Comparison of ENCODE assay signal across 16 mouse cellular contexts in genomic region chr12:86770927-86771326, GRCm38 (mm10). TPM values are rescaled to one million over a fixed set of nuclear protein-coding genes. Genes with fewer than 3 reads are reported as not detected.
A peak's percentile ranks its signal among the peaks of the same experiment; 100 is the strongest.
DNase-seq lines count a peak whose midpoint lies in the region; ATAC-seq and TF ChIP-seq lines count a peak whose summit lies in the region.
"Had no signal": no experiment of that assay in that cellular context is flagged by ENCODE, and none has a peak within 500 bp of the region (broad histone marks: within the 10 kb centered on the region; RNA-seq: fewer than 3 reads in every experiment).

No protein-coding gene starts in this region.

- DNase-seq in forebrain, postnatal 0 days, result no peak
- DNase-seq in limb, embryonic 14.5 days (ENCODE audit: low spot score), result no peak
- DNase-seq in limb, embryonic 10.5 days (ENCODE audit: low spot score), result no peak
- no peak for DNase-seq in embryonic facial prominence, embryonic 14.5 days (ENCODE audit: low spot score)
- DNase-seq in adrenal gland, adult 8-10 months, result no peak
- DNase-seq in right cerebral cortex, postnatal 4 days, result no peak
- DNase-seq: right cerebral cortex, postnatal 25 days; thymus, postnatal 4 days had no signal

- 5% methylated on average over 3 of the region's 3 CpGs for WGBS in forebrain, embryonic 12.5 days
- WGBS in forebrain, postnatal 0 days, result 4% methylated on average over 3 of the region's 3 CpGs
- 15% methylated on average over 3 of the region's 3 CpGs for WGBS in limb, embryonic 14.5 days
- WGBS in limb, embryonic 10.5 days, result 14% methylated on average over 3 of the region's 3 CpGs
- WGBS in embryonic facial prominence, embryonic 14.5 days, result 22% methylated on average over 3 of the region's 3 CpGs
- 5% methylated on average over 3 of the region's 3 CpGs for WGBS in midbrain, embryonic 13.5 days

- no peak for TF ChIP-seq CTCF in forebrain, postnatal 0 days (IDR thresholded peaks at IDR 0.05; ENCODE audit: low read depth)

- no peak overlapping the region for H3K4me3 ChIP-seq in forebrain, embryonic 12.5 days (replicated peaks)
- H3K4me3 ChIP-seq in forebrain, postnatal 0 days (ENCODE audit: low read depth, low read length), result no peak overlapping the region
- no peak overlapping the region for H3K4me3 ChIP-seq in limb, embryonic 14.5 days (replicated peaks; ENCODE audit: low read length)
- H3K4me3 ChIP-seq in limb, embryonic 10.5 days, result no peak overlapping the region
- H3K4me3 ChIP-seq in embryonic facial prominence, embryonic 14.5 days (ENCODE audit: low read depth, low read length), result no peak overlapping the region
- no peak overlapping the region for H3K4me3 ChIP-seq in midbrain, embryonic 13.5 days (replicated peaks)
- H3K4me3 ChIP-seq: limb, embryonic 13.5 days; midbrain, embryonic 12.5 days had no signal

- H3K4me2 ChIP-seq in forebrain, embryonic 12.5 days, result no peak overlapping the region
- no peak overlapping the region for H3K4me2 ChIP-seq in forebrain, postnatal 0 days (ENCODE audit: low read depth)
- H3K4me2 ChIP-seq in limb, embryonic 14.5 days (replicated peaks; ENCODE audit: low read depth, low read length, severe bottlenecking), result no peak overlapping the region
- H3K4me2 ChIP-seq in embryonic facial prominence, embryonic 14.5 days (ENCODE audit: low read depth, low read length), result no peak overlapping the region
- H3K4me2 ChIP-seq in midbrain, embryonic 13.5 days (replicated peaks), result no peak overlapping the region
- H3K4me2 ChIP-seq: limb, embryonic 13.5 days; midbrain, embryonic 12.5 days had no signal

- H3K4me1 ChIP-seq in forebrain, embryonic 12.5 days, result peaks cover 34% of the 10 kb centered on the region
- 0 out of 2 replicates have a peak, but pooled peaks cover 5% of the 10 kb centered on the region for H3K4me1 ChIP-seq in forebrain, postnatal 0 days (ENCODE audit: insufficient read depth)
- H3K4me1 ChIP-seq in limb, embryonic 14.5 days (ENCODE audit: control insufficient read depth, insufficient read depth, low read length), result peaks cover 19% of the 10 kb centered on the region
- H3K4me1 ChIP-seq in limb, embryonic 10.5 days, result peaks cover 22% of the 10 kb centered on the region
- peaks cover 29% of the 10 kb centered on the region for H3K4me1 ChIP-seq in embryonic facial prominence, embryonic 14.5 days (ENCODE audit: control insufficient read depth, insufficient read depth, low read length)
- H3K4me1 ChIP-seq in midbrain, embryonic 13.5 days (replicated peaks), result peaks cover 28% of the 10 kb centered on the region

- no peak for ATAC-seq in forebrain, embryonic 12.5 days (ENCODE audit: low FRiP score)
- no peak for ATAC-seq in forebrain, postnatal 0 days
- ATAC-seq in limb, embryonic 14.5 days (ENCODE audit: low FRiP score, low read depth), result no peak
- ATAC-seq in embryonic facial prominence, embryonic 14.5 days (ENCODE audit: low read depth), result no peak
- no peak for ATAC-seq in midbrain, embryonic 13.5 days

- TF ChIP-seq POLR2A in limb, embryonic 14.5 days (IDR thresholded peaks at IDR 0.05; ENCODE audit: borderline replicate concordance, extremely low read depth, insufficient read depth, insufficient read length), result no peak

- H3K9me3 ChIP-seq in forebrain, embryonic 12.5 days, result no peaks in the 10 kb centered on the region
- H3K9me3 ChIP-seq in forebrain, postnatal 0 days (ENCODE audit: low read length), result no peaks in the 10 kb centered on the region
- no peaks in the 10 kb centered on the region for H3K9me3 ChIP-seq in limb, embryonic 14.5 days (ENCODE audit: control insufficient read depth, low read length)
- no peaks in the 10 kb centered on the region for H3K9me3 ChIP-seq in limb, embryonic 10.5 days (replicated peaks)
- H3K9me3 ChIP-seq in embryonic facial prominence, embryonic 14.5 days (ENCODE audit: control insufficient read depth, low read length), result no peaks in the 10 kb centered on the region
- H3K9me3 ChIP-seq in midbrain, embryonic 13.5 days, result no peaks in the 10 kb centered on the region

- H3K27me3 ChIP-seq in forebrain, embryonic 12.5 days, result peaks cover 4% of the 10 kb centered on the region; the same call in 1 of the 2 replicates
- no peaks in the 10 kb centered on the region for H3K27me3 ChIP-seq in forebrain, postnatal 0 days (ENCODE audit: insufficient read depth, low read length)
- no peaks in the 10 kb centered on the region for H3K27me3 ChIP-seq in limb, embryonic 14.5 days (ENCODE audit: control insufficient read depth, insufficient read depth, low read length)
- H3K27me3 ChIP-seq in limb, embryonic 10.5 days (ENCODE audit: low read depth, poor library complexity, severe bottlenecking), result 0 out of 2 replicates have a peak, but pooled peaks cover 6% of the 10 kb centered on the region
- no peaks in the 10 kb centered on the region for H3K27me3 ChIP-seq in embryonic facial prominence, embryonic 14.5 days (replicated peaks; ENCODE audit: control insufficient read depth, insufficient read depth, low read length)
- H3K27me3 ChIP-seq in midbrain, embryonic 13.5 days, result no peaks in the 10 kb centered on the region; the same call in 1 of the 2 replicates
- H3K27me3 ChIP-seq: limb, embryonic 13.5 days had no signal

- H3K27ac ChIP-seq in forebrain, embryonic 12.5 days, result 0 out of 2 replicates have a peak overlapping the region, but pooled peaks have one; percentile 61
- no peak overlapping the region for H3K27ac ChIP-seq in forebrain, postnatal 0 days (ENCODE audit: low read depth, low read length)
- H3K27ac ChIP-seq in limb, embryonic 14.5 days (replicated peaks; ENCODE audit: low read depth, low read length), result peak overlapping the region; percentile 14; the same call in 1 of the 2 replicates
- H3K27ac ChIP-seq in limb, embryonic 10.5 days, result no peak overlapping the region
- H3K27ac ChIP-seq in embryonic facial prominence, embryonic 14.5 days (replicated peaks; ENCODE audit: low read depth, low read length), result peak overlapping the region; percentile 52
- H3K27ac ChIP-seq in midbrain, embryonic 13.5 days, result 0 out of 2 replicates have a peak overlapping the region, but pooled peaks have one; percentile 12
- H3K27ac ChIP-seq: limb, embryonic 13.5 days had no signal

- H3K36me3 ChIP-seq in forebrain, embryonic 12.5 days (replicated peaks), result no peaks in the 10 kb centered on the region
- H3K36me3 ChIP-seq in forebrain, postnatal 0 days (ENCODE audit: insufficient read depth), result no peaks in the 10 kb centered on the region
- no peaks in the 10 kb centered on the region for H3K36me3 ChIP-seq in limb, embryonic 14.5 days (ENCODE audit: control insufficient read depth, insufficient read depth, low read length)
- no peaks in the 10 kb centered on the region for H3K36me3 ChIP-seq in limb, embryonic 10.5 days
- no peaks in the 10 kb centered on the region for H3K36me3 ChIP-seq in embryonic facial prominence, embryonic 14.5 days (ENCODE audit: control insufficient read depth, insufficient read depth, low read length)
- no peaks in the 10 kb centered on the region for H3K36me3 ChIP-seq in midbrain, embryonic 13.5 days
- H3K36me3 ChIP-seq: limb, embryonic 13.5 days; midbrain, embryonic 12.5 days had no signal

- no peak overlapping the region for H3K9ac ChIP-seq in forebrain, embryonic 12.5 days
- H3K9ac ChIP-seq in forebrain, postnatal 0 days, result no peak overlapping the region
- H3K9ac ChIP-seq in limb, embryonic 14.5 days (ENCODE audit: low read depth, low read length, severe bottlenecking), result no peak overlapping the region
- no peak overlapping the region for H3K9ac ChIP-seq in embryonic facial prominence, embryonic 14.5 days (ENCODE audit: low read depth, low read length)
- no peak overlapping the region for H3K9ac ChIP-seq in midbrain, embryonic 13.5 days (replicated peaks)
- H3K9ac ChIP-seq: limb, embryonic 13.5 days; midbrain, embryonic 12.5 days had no signal

RNA-seq across cellular contexts. Expression of gene Lrrc74a, which starts 36.8 kb away (rescaled TPM):
- not detected in 2 replicates for polyA plus RNA-seq in forebrain, embryonic 12.5 days (2016; fragmentation: Nextera tagmentation; extraction: Ambion mirVana)
- total RNA-seq in forebrain, postnatal 0 days (2014; rRNA removed), result not detected in 2 replicates
- polyA plus RNA-seq in forebrain, postnatal 0 days (2015; fragmentation: Nextera tagmentation; extraction: Ambion mirVana), result not detected in 2 replicates
- polyA plus RNA-seq in limb, embryonic 14.5 days (2012; rRNA removed), result not detected in 2 replicates
- not detected in 2 replicates for polyA plus RNA-seq in limb, embryonic 14.5 days (2014; fragmentation: Nextera tagmentation; extraction: Ambion mirVana)
- polyA plus RNA-seq in limb, embryonic 10.5 days (2016; fragmentation: Nextera tagmentation; extraction: Ambion mirVana), result not detected in 2 replicates
- polyA plus RNA-seq in embryonic facial prominence, embryonic 14.5 days (2014; fragmentation: Nextera tagmentation; extraction: Ambion mirVana), result not detected in 2 replicates
- not detected in 2 replicates for polyA plus RNA-seq in midbrain, embryonic 13.5 days (2015; fragmentation: Nextera tagmentation; extraction: Ambion mirVana)
- total RNA-seq in adrenal gland, adult 8-10 months (2022), result not detected
- total RNA-seq: adrenal gland, adult 18-20 months; layer of hippocampus, postnatal 25 days had no signal
- polyA plus RNA-seq: embryonic facial prominence, embryonic 11.5 days; limb, embryonic 13.5 days; midbrain, embryonic 12.5 days; stomach, embryonic 14.5 days had no signal

RNA-seq across cellular contexts. Expression of gene Angel1, which starts 44.7 kb away (rescaled TPM):
- 13.3 and 13.6 TPM in 2 replicates for polyA plus RNA-seq in forebrain, embryonic 12.5 days (2016; fragmentation: Nextera tagmentation; extraction: Ambion mirVana)
- total RNA-seq in forebrain, postnatal 0 days (2014; rRNA removed), result 4.5 and 6.5 TPM in 2 replicates
- 6.2 and 7.1 TPM in 2 replicates for polyA plus RNA-seq in forebrain, postnatal 0 days (2015; fragmentation: Nextera tagmentation; extraction: Ambion mirVana)
- polyA plus RNA-seq in limb, embryonic 14.5 days (2012; rRNA removed), result 14.2 and 17.1 TPM in 2 replicates
- 10.8 and 12.6 TPM in 2 replicates for polyA plus RNA-seq in limb, embryonic 14.5 days (2014; fragmentation: Nextera tagmentation; extraction: Ambion mirVana)
- polyA plus RNA-seq in limb, embryonic 10.5 days (2016; fragmentation: Nextera tagmentation; extraction: Ambion mirVana), result 11.0 and 11.9 TPM in 2 replicates
- 12.9 TPM in 2 replicates for polyA plus RNA-seq in embryonic facial prominence, embryonic 14.5 days (2014; fragmentation: Nextera tagmentation; extraction: Ambion mirVana)
- polyA plus RNA-seq in midbrain, embryonic 13.5 days (2015; fragmentation: Nextera tagmentation; extraction: Ambion mirVana), result 10.3 and 10.9 TPM in 2 replicates
- 1 to 10 TPM; 2.7 to 6.6 (median 4.6) TPM for total RNA-seq in adrenal gland, adult 8-10 months (2022)

Comparison
In these comparisons a context has a peak if more than half of its experiments do, and no peak if none do; other contexts are left out.
1. H3K27ac ChIP-seq: peak in forebrain, embryonic 12.5 days (single experiment), limb, embryonic 14.5 days (single experiment), embryonic facial prominence, embryonic 14.5 days (single experiment) and midbrain, embryonic 13.5 days (single experiment); none in forebrain, postnatal 0 days (single experiment) and limb, embryonic 10.5 days (single experiment).